Mouse (Mus musculus) lung, postnatal 0 days (tissue): ENCODE results near the gene 4932415D10Rik. TPM values are rescaled to one million over a fixed set of nuclear protein-coding genes. Genes with fewer than 3 reads are reported as not detected.
A peak's percentile ranks its signal among the peaks of the same experiment; 100 is the strongest.

ENCODE experiments used
- ATAC-seq: fragments of 200-750 bp; cut with Nextera tagmentation; 2 replicates; pipeline ENCODE4 v1.8.0; 2017; ENCODE audit warnings: moderate library complexity
- DNase-seq: peaks from one replicate; pipeline ENCODE4 v3.0.0-alpha.2; 2016; ENCODE audit warnings: low spot score
- H3K27ac ChIP-seq: fragments of 300-500 bp; sonication (generic); 2 replicates; pipeline ENCODE4 v1.5.1; 2014; ENCODE audit warnings: antibody characterized with exemption, mild to moderate bottlenecking, low read length, mixed read lengths
- H3K27me3 ChIP-seq: fragments of 300-500 bp; sonication (generic); replicated peaks from 2 replicates; pipeline ENCODE4 v1.6.1; 2014; ENCODE audit warnings: low read length, mixed read lengths; ENCODE audit not compliant: insufficient read depth
- H3K36me3 ChIP-seq: fragments of 300-500 bp; sonication (generic); 2 replicates; pipeline ENCODE4 v1.6.1; 2014; ENCODE audit warnings: low read length, mixed read lengths; ENCODE audit not compliant: insufficient read depth
- H3K4me1 ChIP-seq: fragments of 300-500 bp; sonication (generic); 2 replicates; pipeline ENCODE4 v1.6.1; 2014; ENCODE audit warnings: antibody characterized with exemption, low read depth, low read length, mixed read lengths; ENCODE audit not compliant: insufficient read depth
- H3K4me2 ChIP-seq: fragments of 300-500 bp; sonication (generic); replicated peaks from 2 replicates; pipeline ENCODE4 v1.6.1; 2014; ENCODE audit warnings: low read depth, mild to moderate bottlenecking, low read length, moderate library complexity, mixed read lengths
- H3K4me3 ChIP-seq: fragments of 300-500 bp; sonication (generic); 2 replicates; pipeline ENCODE4 v1.5.1; 2014; ENCODE audit warnings: low read depth, low read length
- H3K9ac ChIP-seq: fragments of 300-500 bp; sonication (generic); replicated peaks from 2 replicates; pipeline ENCODE4 v1.6.1; 2014; ENCODE audit warnings: low read depth, mild to moderate bottlenecking
- H3K9me3 ChIP-seq: fragments of 300-500 bp; sonication (generic); 2 replicates; pipeline ENCODE4 v1.6.1; 2016; ENCODE audit warnings: low read length, mixed read lengths
- CTCF ChIP-seq: IDR thresholded peaks from 2 replicates; pipeline ENCODE4 v1.5.1; 2016; ENCODE audit warnings: antibody characterized with exemption, mild to moderate bottlenecking
- EP300 ChIP-seq: IDR thresholded peaks from 2 replicates; pipeline ENCODE4 v1.6.1; 2016; ENCODE audit warnings: antibody characterized with exemption, mild to moderate bottlenecking, control low read depth
- WGBS: fragments of 180-500 bp; shearing (Covaris S2); extraction: QIAGEN DNeasy Blood & Tissue Kit; methylation state at CpG from one replicate; pipeline ENCODE4 v1.1.7; 2014; 5-methylcytosine and 5-hydroxymethylcytosine counted together
- polyA plus RNA-seq: library from polyadenylated mRNA; unstranded; fragments of >200 nt; fragmentation: Nextera tagmentation; extraction: Ambion mirVana; gene quantifications from 2 replicates; pipeline ENCODE4 v1.2.1, GENCODE M21; 2015

Gene 4932415D10Rik
- not detected in 2 replicates for polyA plus RNA-seq

DNA sequence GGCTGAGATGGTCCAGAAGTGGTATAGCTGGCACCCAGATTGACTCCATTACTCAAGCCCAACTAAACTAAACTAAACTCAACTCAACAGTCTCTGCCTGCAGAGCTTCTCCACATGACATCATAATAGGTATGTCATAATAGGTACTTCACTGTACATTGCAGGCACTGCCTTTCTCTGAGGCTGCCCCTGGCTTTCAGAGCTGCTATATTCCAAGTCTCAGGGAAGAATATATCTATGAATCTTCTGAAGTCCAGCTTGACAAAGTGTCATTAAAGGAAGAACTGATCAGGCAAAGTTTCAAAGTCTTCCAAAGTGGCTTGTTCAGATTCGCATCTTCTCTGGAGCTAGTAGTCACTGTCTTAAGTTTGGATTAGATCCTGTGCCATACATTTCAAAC is at the start of gene 4932415D10Rik:
Gene 4932415D10Rik (minus strand): TSS at position 101 of the 400 bp plus-strand sequence.
- ATAC-seq (no peak), DNase-seq (no peak)
- no peak within 1 kb of the TSS for H3K4me3 ChIP-seq
- H3K36me3 ChIP-seq: no peaks in the 10 kb centered on the region
- TF ChIP-seq EP300 (no peak), CTCF (no peak)
- no peaks in the 10 kb centered on the region for H3K27me3 ChIP-seq
- H3K9me3 ChIP-seq: no peaks in the 10 kb centered on the region
- WGBS: 98% methylated on average over 1 of the region's 1 CpGs
- no peak within 1 kb of the TSS for H3K9ac ChIP-seq
- no peak within 1 kb of the TSS for H3K27ac ChIP-seq
- no peak within 1 kb of the TSS for H3K4me2 ChIP-seq
- H3K4me1 ChIP-seq: no peaks in the 10 kb centered on the region

DNA sequence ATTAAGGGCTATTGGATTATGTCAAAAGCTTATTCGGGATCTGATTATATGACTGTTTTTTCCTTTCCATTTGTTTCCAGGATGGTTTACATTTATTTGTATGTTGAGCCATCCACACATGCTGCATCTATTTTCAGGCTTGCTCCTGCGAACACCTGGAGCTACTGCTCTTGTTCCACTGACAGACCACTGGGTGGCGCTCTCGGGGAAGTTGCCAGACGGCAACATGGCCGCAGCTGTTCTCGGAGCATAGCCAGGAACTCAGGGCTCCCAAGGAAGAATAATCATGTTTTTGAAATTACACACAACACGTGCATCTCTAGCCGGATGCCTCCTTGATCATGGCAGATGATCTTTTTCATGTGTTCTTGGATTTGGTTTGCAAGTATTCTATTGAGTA is 45.5 kb upstream of the 4932415D10Rik start:
- Histone ChIP-seq H3K9ac (no peak overlapping the region), H3K4me3 (no peak overlapping the region), H3K4me1 (no peaks in the 10 kb centered on the region), H3K27ac (no peak overlapping the region), H3K27me3 (no peaks in the 10 kb centered on the region), H3K36me3 (no peaks in the 10 kb centered on the region), H3K9me3 (peaks cover 8% of the 10 kb centered on the region), H3K4me2 (no peak overlapping the region)
- ATAC-seq (no peak), DNase-seq (no peak)
- TF ChIP-seq EP300 (no peak), CTCF (no peak)
- WGBS: 85% methylated on average over 9 of the region's 9 CpGs

DNA sequence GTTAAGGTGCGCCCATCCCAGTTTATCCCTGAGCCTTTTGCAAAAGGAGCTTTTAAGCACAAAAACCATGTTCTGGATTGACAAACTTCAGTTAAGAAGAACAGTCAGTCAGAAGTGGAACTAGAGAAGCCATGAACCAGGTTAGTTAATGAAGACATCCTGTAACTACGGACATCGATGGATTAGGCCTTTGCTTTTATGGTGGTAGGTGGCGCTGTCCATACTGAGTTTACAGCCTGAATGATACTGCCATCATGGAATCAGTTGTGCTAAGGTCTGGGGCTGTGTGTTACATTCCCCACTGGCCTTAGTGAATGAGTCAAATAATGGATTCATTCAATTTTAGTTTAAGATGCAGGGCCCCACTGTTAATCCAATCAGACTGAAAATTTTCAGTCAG is 39.0 kb upstream of the 4932415D10Rik start:
- H3K9me3 ChIP-seq: no peaks in the 10 kb centered on the region
- no peak overlapping the region for H3K9ac ChIP-seq
- WGBS: 97% methylated on average over 4 of the region's 4 CpGs
- no peak overlapping the region for H3K4me3 ChIP-seq
- H3K27me3 ChIP-seq: no peaks in the 10 kb centered on the region
- no peak overlapping the region for H3K27ac ChIP-seq
- no peaks in the 10 kb centered on the region; the same call in 1 of the 2 replicates for H3K4me1 ChIP-seq
- no peaks in the 10 kb centered on the region for H3K36me3 ChIP-seq
- no peak for ATAC-seq
- H3K4me2 ChIP-seq: no peak overlapping the region
- no peak for TF ChIP-seq CTCF
- no peak for TF ChIP-seq EP300
- no peak for DNase-seq

DNA sequence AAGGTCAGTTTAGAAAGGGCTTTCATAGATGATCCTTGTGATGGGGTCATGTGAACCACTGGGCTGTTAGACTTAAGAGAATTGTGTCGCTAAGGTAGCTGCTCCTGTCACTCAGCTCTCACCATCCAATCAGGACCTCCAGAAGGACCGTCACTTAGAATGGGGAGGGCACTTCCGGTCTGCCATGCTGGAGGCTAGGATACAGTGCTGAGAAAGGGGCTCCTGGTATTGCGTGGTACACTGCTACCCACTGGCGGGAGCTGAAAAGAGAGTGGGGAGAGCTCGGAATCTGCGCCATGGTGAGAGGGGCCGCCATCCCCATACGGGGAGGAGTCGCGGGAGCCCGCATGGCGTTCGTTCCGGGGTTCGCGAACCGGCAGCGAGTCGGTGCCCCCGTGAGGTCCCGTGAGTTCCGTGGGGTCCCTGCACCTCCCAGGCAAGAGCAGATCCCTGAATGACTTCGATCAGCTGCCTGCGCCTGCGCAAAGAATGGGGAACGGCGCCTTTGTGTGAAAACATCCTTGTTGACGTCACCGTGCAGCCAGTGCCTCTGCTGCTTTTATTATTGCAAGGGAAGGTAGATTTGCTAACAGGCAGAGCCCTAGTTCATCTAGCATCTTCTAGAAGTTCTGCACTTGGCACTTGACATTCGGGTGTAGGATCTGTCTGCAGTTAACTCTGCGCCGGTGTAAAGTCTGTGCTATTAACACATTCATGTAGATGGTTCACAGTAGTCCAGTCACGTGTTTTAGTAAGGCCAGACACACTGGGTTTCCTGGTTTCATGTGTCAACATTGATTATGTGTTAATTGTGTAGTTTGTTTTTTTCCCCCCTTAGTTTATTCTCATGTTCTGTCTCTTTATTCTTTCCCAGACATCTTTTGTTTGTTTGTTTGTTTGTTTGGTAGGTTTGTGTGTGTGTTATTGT is 38.0 kb upstream of the 4932415D10Rik start, which contains the start of gene Gm4924:
Gene Gm4924 (plus strand): TSS at position 173 of the 928 bp plus-strand sequence.
- Histone ChIP-seq H3K4me1 (no peaks in the 10 kb centered on the region; the same call in 1 of the 2 replicates), H3K9ac (peak within 1 kb of the TSS; percentile 66), H3K27me3 (no peaks in the 10 kb centered on the region), H3K4me2 (peak within 1 kb of the TSS; percentile 67), H3K27ac (peak within 1 kb of the TSS; percentile 84), H3K9me3 (no peaks in the 10 kb centered on the region), H3K4me3 (peak within 1 kb of the TSS; percentile 76), H3K36me3 (no peaks in the 10 kb centered on the region)
- WGBS: 2% methylated on average over 34 of the region's 34 CpGs
- no peak for TF ChIP-seq EP300
- TF ChIP-seq CTCF: no peak
- peak; percentile 87 for DNase-seq
- ATAC-seq: peak; percentile 99

DNA sequence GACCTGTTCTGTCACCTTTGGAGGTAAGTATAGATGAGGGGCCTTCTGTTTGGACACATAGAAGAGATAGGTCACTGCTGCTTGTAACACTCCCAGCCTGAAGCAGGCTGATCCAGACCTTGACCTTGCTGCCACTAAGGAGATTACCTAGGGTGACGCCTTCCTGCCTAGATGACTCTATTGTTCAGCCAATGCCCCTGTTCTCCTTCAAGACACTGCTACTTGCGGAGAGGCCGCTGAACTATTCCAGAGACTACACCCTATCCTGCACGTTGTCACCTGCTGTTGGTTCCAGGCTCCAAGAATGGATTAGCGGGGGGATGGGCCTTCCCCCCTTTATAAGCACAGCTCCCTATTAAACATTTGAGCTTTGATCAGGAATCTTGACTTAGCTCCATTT is 13.4 kb upstream of the 4932415D10Rik start:
- TF ChIP-seq EP300 (no peak), CTCF (no peak)
- H3K4me3 ChIP-seq: no peak overlapping the region
- no peak overlapping the region for H3K4me2 ChIP-seq
- no peaks in the 10 kb centered on the region for H3K27me3 ChIP-seq
- no peak overlapping the region for H3K27ac ChIP-seq
- H3K36me3 ChIP-seq: no peaks in the 10 kb centered on the region
- no peaks in the 10 kb centered on the region for H3K9me3 ChIP-seq
- DNase-seq (no peak), ATAC-seq (no peak)
- no peaks in the 10 kb centered on the region for H3K4me1 ChIP-seq
- 68% methylated on average over 5 of the region's 5 CpGs for WGBS
- H3K9ac ChIP-seq: no peak overlapping the region

GRCm38 (mm10) chr10:82320134-82320533 is 3.8 kb upstream of the 4932415D10Rik start:
- WGBS: 59% methylated on average over 3 of the region's 3 CpGs
- ATAC-seq (no peak), DNase-seq (no peak)
- no peaks in the 10 kb centered on the region for H3K27me3 ChIP-seq
- H3K4me3 ChIP-seq: no peak overlapping the region
- no peak overlapping the region for H3K27ac ChIP-seq
- no peaks in the 10 kb centered on the region for H3K4me1 ChIP-seq
- H3K9me3 ChIP-seq: no peaks in the 10 kb centered on the region
- H3K9ac ChIP-seq: no peak overlapping the region
- no peak overlapping the region for H3K4me2 ChIP-seq
- no peaks in the 10 kb centered on the region for H3K36me3 ChIP-seq
- no peak for TF ChIP-seq CTCF
- no peak for TF ChIP-seq EP300
